In the genomic region with DNA sequence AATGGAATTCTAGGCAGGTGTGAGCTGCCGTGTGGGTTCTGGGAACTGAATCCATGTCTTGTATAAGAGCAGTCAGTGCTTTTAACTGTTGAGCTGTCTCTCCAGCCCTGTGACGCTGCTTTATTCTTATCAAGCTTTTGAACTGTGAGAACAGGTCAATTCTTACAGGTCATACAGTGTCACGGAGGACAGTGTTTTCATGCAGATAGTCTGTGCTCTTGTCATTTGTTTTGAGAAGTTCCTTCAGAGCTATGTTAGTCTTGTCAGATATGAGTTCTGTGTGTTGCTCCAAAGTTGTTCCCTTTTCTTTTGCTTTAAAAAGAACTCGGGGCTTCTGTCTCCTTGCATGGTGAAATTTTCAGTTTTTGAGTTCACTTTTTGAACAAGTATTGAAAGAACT, we compare ENCODE assay signal across 8 mouse cellular contexts. TPM values are rescaled to one million over a fixed set of nuclear protein-coding genes. Genes with fewer than 3 reads are reported as not detected.
A peak's percentile ranks its signal among the peaks of the same experiment; 100 is the strongest.
DNase-seq lines count a peak whose midpoint lies in the region; ATAC-seq lines count a peak whose summit lies in the region.
"Had no signal": no experiment of that assay in that cellular context is flagged by ENCODE, and none has a peak within 500 bp of the region (broad histone marks: within the 10 kb centered on the region; RNA-seq: fewer than 3 reads in every experiment).

No protein-coding gene starts in this region.

- 73% methylated on average over 4 of the region's 4 CpGs for WGBS in kidney, embryonic 15.5 days
- WGBS in embryonic facial prominence, embryonic 11.5 days = 75% methylated on average over 4 of the region's 4 CpGs
- WGBS in hindbrain, embryonic 13.5 days = 69% methylated on average over 4 of the region's 4 CpGs
- 76% methylated on average over 4 of the region's 4 CpGs for WGBS in midbrain, embryonic 16.5 days

- peak overlapping the region; percentile 86 for H3K4me2 ChIP-seq in kidney, embryonic 15.5 days
- peak overlapping the region; percentile 4; the same call in 1 of the 2 replicates for H3K4me2 ChIP-seq in embryonic facial prominence, embryonic 11.5 days (ENCODE audit: low read depth, low read length)
- H3K4me2 ChIP-seq in hindbrain, embryonic 13.5 days = peak overlapping the region; percentile 79
- H3K4me2 ChIP-seq in midbrain, embryonic 16.5 days (ENCODE audit: low read length) = peak overlapping the region; percentile 98

- no peaks in the 10 kb centered on the region for H3K9me3 ChIP-seq in kidney, embryonic 15.5 days (replicated peaks)
- H3K9me3 ChIP-seq in embryonic facial prominence, embryonic 11.5 days (replicated peaks; ENCODE audit: control insufficient read depth, low read length) = no peaks in the 10 kb centered on the region
- no peaks in the 10 kb centered on the region for H3K9me3 ChIP-seq in hindbrain, embryonic 13.5 days
- no peaks in the 10 kb centered on the region for H3K9me3 ChIP-seq in midbrain, embryonic 16.5 days (replicated peaks; ENCODE audit: control insufficient read depth, low read length, poor library complexity, severe bottlenecking)

- peak overlapping the region; percentile 98 for H3K4me3 ChIP-seq in kidney, embryonic 15.5 days (replicated peaks)
- H3K4me3 ChIP-seq in embryonic facial prominence, embryonic 11.5 days (ENCODE audit: low read depth, low read length) = no peak overlapping the region
- peak overlapping the region; percentile 99; the same call in 1 of the 2 replicates for H3K4me3 ChIP-seq in hindbrain, embryonic 13.5 days
- H3K4me3 ChIP-seq in midbrain, embryonic 16.5 days (ENCODE audit: low read depth, low read length) = no peak overlapping the region

- H3K36me3 ChIP-seq in kidney, embryonic 15.5 days = no peaks in the 10 kb centered on the region
- no peaks in the 10 kb centered on the region for H3K36me3 ChIP-seq in embryonic facial prominence, embryonic 11.5 days (replicated peaks; ENCODE audit: control insufficient read depth, insufficient read depth, low read depth, low read length)
- H3K36me3 ChIP-seq in hindbrain, embryonic 13.5 days = no peaks in the 10 kb centered on the region
- no peaks in the 10 kb centered on the region for H3K36me3 ChIP-seq in midbrain, embryonic 16.5 days (ENCODE audit: control insufficient read depth, insufficient read depth, low read length)

- peaks cover 2% of the 10 kb centered on the region; the same call in 1 of the 2 replicates for H3K27me3 ChIP-seq in kidney, embryonic 15.5 days
- no peaks in the 10 kb centered on the region for H3K27me3 ChIP-seq in embryonic facial prominence, embryonic 11.5 days (ENCODE audit: control insufficient read depth, insufficient read depth, low read length)
- peaks cover 13% of the 10 kb centered on the region for H3K27me3 ChIP-seq in hindbrain, embryonic 13.5 days
- H3K27me3 ChIP-seq in midbrain, embryonic 16.5 days (ENCODE audit: control insufficient read depth, insufficient read depth, low read depth, low read length) = 0 out of 2 replicates have a peak, but pooled peaks cover under 1% of the 10 kb centered on the region

- DNase-seq in kidney, postnatal 36 days = no peak
- no peak for DNase-seq in embryonic facial prominence, embryonic 11.5 days (ENCODE audit: low spot score)
- DNase-seq in frontal cortex, adult 2 months (ENCODE audit: extremely low spot score in 1 of 2, low spot score in 1 of 2) = no peak
- DNase-seq in cerebellum, adult 9-11 months = no peak
- DNase-seq: thymus, postnatal 4 days had no signal

- no peak for ATAC-seq in kidney, embryonic 15.5 days (replicated peaks; ENCODE audit: low FRiP score)
- ATAC-seq in embryonic facial prominence, embryonic 11.5 days (replicated peaks; ENCODE audit: insufficient number of reproducible peaks, low FRiP score, low TSS enrichment, low read depth) = no peak
- ATAC-seq in hindbrain, embryonic 13.5 days (ENCODE audit: low FRiP score) = no peak
- ATAC-seq in midbrain, embryonic 16.5 days = no peak

- H3K4me1 ChIP-seq in kidney, embryonic 15.5 days = peaks cover 17% of the 10 kb centered on the region
- no peaks in the 10 kb centered on the region for H3K4me1 ChIP-seq in embryonic facial prominence, embryonic 11.5 days (ENCODE audit: control insufficient read depth, insufficient read depth, low read length)
- peaks cover 29% of the 10 kb centered on the region for H3K4me1 ChIP-seq in hindbrain, embryonic 13.5 days (replicated peaks)
- peaks cover 20% of the 10 kb centered on the region for H3K4me1 ChIP-seq in midbrain, embryonic 16.5 days (ENCODE audit: control insufficient read depth, insufficient read depth, low read length)

- H3K9ac ChIP-seq in kidney, embryonic 15.5 days = no peak overlapping the region
- no peak overlapping the region for H3K9ac ChIP-seq in embryonic facial prominence, embryonic 11.5 days (replicated peaks; ENCODE audit: low read length)
- H3K9ac ChIP-seq in hindbrain, embryonic 13.5 days = no peak overlapping the region
- no peak overlapping the region for H3K9ac ChIP-seq in midbrain, embryonic 16.5 days (ENCODE audit: low read depth, low read length)

- no peak overlapping the region for H3K27ac ChIP-seq in kidney, embryonic 15.5 days
- no peak overlapping the region for H3K27ac ChIP-seq in embryonic facial prominence, embryonic 11.5 days (replicated peaks; ENCODE audit: low read depth, low read length)
- H3K27ac ChIP-seq in hindbrain, embryonic 13.5 days = no peak overlapping the region
- no peak overlapping the region for H3K27ac ChIP-seq in midbrain, embryonic 16.5 days (ENCODE audit: low read length)

RNA-seq across cellular contexts. Expression of gene Ap1g1, which starts 2.2 kb away (rescaled TPM):
- 45.4 TPM in 2 replicates for polyA plus RNA-seq in kidney, embryonic 15.5 days (2015; fragmentation: Nextera tagmentation; extraction: Ambion mirVana)
- 37.7 and 42.5 TPM in 2 replicates for polyA plus RNA-seq in embryonic facial prominence, embryonic 11.5 days (2014; fragmentation: Nextera tagmentation; extraction: Ambion mirVana)
- 49.7 and 51.4 TPM in 2 replicates for polyA plus RNA-seq in hindbrain, embryonic 13.5 days (2015; fragmentation: Nextera tagmentation; extraction: Ambion mirVana)
- 53.0 and 55.4 TPM in 2 replicates for polyA plus RNA-seq in midbrain, embryonic 16.5 days (2015; fragmentation: Nextera tagmentation; extraction: Ambion mirVana)
- polyA plus RNA-seq in frontal cortex, adult 2 months (2012; rRNA removed) = 64.4 and 70.2 TPM in 2 replicates

RNA-seq across cellular contexts. Expression of gene Atxn1l, which starts 43.0 kb away (rescaled TPM):
- polyA plus RNA-seq in kidney, embryonic 15.5 days (2015; fragmentation: Nextera tagmentation; extraction: Ambion mirVana) = 7.3 and 7.9 TPM in 2 replicates
- polyA plus RNA-seq in embryonic facial prominence, embryonic 11.5 days (2014; fragmentation: Nextera tagmentation; extraction: Ambion mirVana) = 6.0 and 6.5 TPM in 2 replicates
- 3.8 and 4.4 TPM in 2 replicates for polyA plus RNA-seq in hindbrain, embryonic 13.5 days (2015; fragmentation: Nextera tagmentation; extraction: Ambion mirVana)
- 3.7 and 5.1 TPM in 2 replicates for polyA plus RNA-seq in midbrain, embryonic 16.5 days (2015; fragmentation: Nextera tagmentation; extraction: Ambion mirVana)
- polyA plus RNA-seq in frontal cortex, adult 2 months (2012; rRNA removed) = 15.0 and 15.4 TPM in 2 replicates

Comparison
In these comparisons a context has a peak if more than half of its experiments do, and no peak if none do; other contexts are left out.
1. H3K4me2 ChIP-seq: peak in every context shown above with its lines; median percentile 98 in midbrain, embryonic 16.5 days; 86 in kidney, embryonic 15.5 days; 79 in hindbrain, embryonic 13.5 days; 4 in embryonic facial prominence, embryonic 11.5 days.
2. H3K4me3 ChIP-seq: peak in kidney, embryonic 15.5 days (single experiment) and hindbrain, embryonic 13.5 days (single experiment); none in embryonic facial prominence, embryonic 11.5 days (single experiment) and midbrain, embryonic 16.5 days (single experiment).